Mouse (Mus musculus): ENCODE measurements around the gene Pik3c2a.
"Not testable (repeated sequence)": the region's sequence is repeated elsewhere in the genome, so short reads cannot be mapped to it uniquely, and the experiment has no call there.

Gene Pik3c2a

GRCm38 (mm10) chr7:116392329-116392728 is 50.9 kb downstream of the Pik3c2a start:
- DNase-seq (ENCODE audit: low spot score) = no peak

- DNase-seq (ENCODE audit: low spot score) = not testable (repeated sequence)
These were observed 55.9 kb downstream of the Pik3c2a start for GRCm38 (mm10) chr7:116387389-116387788.

- not testable (repeated sequence) for DNase-seq (ENCODE audit: low spot score)
These were observed 64.1 kb downstream of the Pik3c2a start for GRCm38 (mm10) chr7:116379181-116379580.

GRCm38 (mm10) chr7:116374284-116374683 is 69.0 kb downstream of the Pik3c2a start:
- no peak for DNase-seq (ENCODE audit: low spot score)

GRCm38 (mm10) chr7:116336226-116336625 is 107.0 kb downstream of the Pik3c2a start:
- peak; percentile 78 for DNase-seq (ENCODE audit: low spot score)

GRCm38 (mm10) chr7:116335133-116335532 is 108.1 kb downstream of the Pik3c2a start:
- DNase-seq (ENCODE audit: low spot score) = peak; percentile 21

- no peak for DNase-seq (ENCODE audit: low spot score)
These were observed 108.6 kb downstream of the Pik3c2a start for GRCm38 (mm10) chr7:116334669-116335038.

- DNase-seq (ENCODE audit: low spot score) = peak; percentile 99
These were observed 109.3 kb downstream of the Pik3c2a start, which contains the start of gene Rps13 for GRCm38 (mm10) chr7:116333713-116334668. Gene Rps13, minus strand, starts transcription at chr7:116334195.

GRCm38 (mm10) chr7:116331246-116331645 is 112.0 kb downstream of the Pik3c2a start:
- DNase-seq (ENCODE audit: low spot score) = no peak

GRCm38 (mm10) chr7:116329858-116330257 is 113.4 kb downstream of the Pik3c2a start:
- DNase-seq (ENCODE audit: low spot score) = no peak

GRCm38 (mm10) chr7:116328777-116329176 is 114.5 kb downstream of the Pik3c2a start:
- DNase-seq (ENCODE audit: low spot score) = no peak

- DNase-seq (ENCODE audit: low spot score) = no peak
These were observed 115.3 kb downstream of the Pik3c2a start for GRCm38 (mm10) chr7:116327901-116328300.

- peak; percentile 86 for DNase-seq (ENCODE audit: low spot score)
These were observed 119.8 kb downstream of the Pik3c2a start for GRCm38 (mm10) chr7:116323331-116323964.

GRCm38 (mm10) chr7:116309456-116309855 is 133.8 kb downstream of the Pik3c2a start:
- DNase-seq (ENCODE audit: low spot score) = peak; percentile 83

GRCm38 (mm10) chr7:116308632-116308991 is 134.6 kb downstream of the Pik3c2a start:
- peak; percentile 57 for DNase-seq (ENCODE audit: low spot score)

GRCm38 (mm10) chr7:116307871-116308631 is 135.2 kb downstream of the Pik3c2a start, which contains the start of gene Plekha7:
Gene Plekha7, minus strand, starts transcription at chr7:116308376.
- DNase-seq (ENCODE audit: low spot score) = peak; percentile 78

GRCm38 (mm10) chr7:116307099-116307870 is 136.0 kb downstream of the Pik3c2a start:
- DNase-seq (ENCODE audit: low spot score) = peak; percentile 90

- no peak for DNase-seq (ENCODE audit: low spot score)
These were observed 136.6 kb downstream of the Pik3c2a start for GRCm38 (mm10) chr7:116306601-116307000.

GRCm38 (mm10) chr7:116301661-116302311 is 141.5 kb downstream of the Pik3c2a start:
- DNase-seq (ENCODE audit: low spot score) = no peak

- DNase-seq (ENCODE audit: low spot score) = no peak
These were observed 142.1 kb downstream of the Pik3c2a start for GRCm38 (mm10) chr7:116301144-116301543.

- no peak for DNase-seq (ENCODE audit: low spot score)
These were observed 144.4 kb downstream of the Pik3c2a start for GRCm38 (mm10) chr7:116298851-116299250.

Measured in embryo, embryonic 10.5 days (tissue).